Mouse (Mus musculus) spleen, adult 2 months (tissue): ENCODE data around the gene Ptrhd1. TPM values are rescaled to one million over a fixed set of nuclear protein-coding genes. Genes with fewer than 3 reads are reported as not detected.
"Not testable (repeated sequence)": the region's sequence is repeated elsewhere in the genome, so short reads cannot be mapped to it uniquely, and the experiment has no call there.

Experiments
- DNase-seq, 2 experiments: peaks; one replicate each; pipeline versions ENCODE4 v3.0.0 to v3.0.0-alpha.2; 2012 to 2021; ENCODE audit warnings: low spot score in 2 of 2, low read depth in 1 of 2
- H3K27ac ChIP-seq: fragments of 200-500 bp; 2 replicates; pipeline ENCODE4 v1.5.1; 2012; ENCODE audit warnings: low read length, inconsistent platforms; ENCODE audit not compliant: insufficient read depth
- H3K27me3 ChIP-seq: fragments of 200-500 bp; 2 replicates; pipeline ENCODE4 v1.6.1; 2012; ENCODE audit warnings: mild to moderate bottlenecking, moderate library complexity, low read length, inconsistent platforms; ENCODE audit not compliant: control insufficient read depth, insufficient read depth
- H3K36me3 ChIP-seq: fragments of 200-500 bp; 2 replicates; pipeline ENCODE4 v1.6.1; 2012; ENCODE audit warnings: mild to moderate bottlenecking, low read length, inconsistent platforms; ENCODE audit not compliant: control insufficient read depth, insufficient read depth
- H3K4me1 ChIP-seq: fragments of 200-500 bp; 2 replicates; pipeline ENCODE4 v1.6.1; 2011; ENCODE audit warnings: inconsistent platforms; ENCODE audit not compliant: control insufficient read depth, insufficient read depth, insufficient read length
- H3K4me3 ChIP-seq: fragments of 200-500 bp; 2 replicates; pipeline ENCODE4 v1.5.1; 2011; ENCODE audit warnings: mild to moderate bottlenecking, inconsistent platforms; ENCODE audit not compliant: insufficient read depth, insufficient read length; ENCODE audit errors: extremely low read depth
- CTCF ChIP-seq: fragments of 200-500 bp; IDR thresholded peaks from 2 replicates; pipeline ENCODE4 v1.5.1; 2011; ENCODE audit warnings: mild to moderate bottlenecking, inconsistent platforms; ENCODE audit not compliant: insufficient read depth, insufficient read length, insufficient replicate concordance; ENCODE audit errors: extremely low read depth
- POLR2A ChIP-seq: fragments of 200-500 bp; IDR thresholded peaks from 2 replicates; pipeline ENCODE4 v1.6.1; 2011; ENCODE audit warnings: low read depth, low read length, inconsistent platforms
- WGBS: fragments of 180-500 bp; shearing (Covaris S2); methylation state at CpG from one replicate; pipeline ENCODE4 v1.1.7; 2018; 5-methylcytosine and 5-hydroxymethylcytosine counted together
- polyA plus RNA-seq: library from polyadenylated mRNA; depleted of rRNA; stranded (reverse); fragments of >200 nt; gene quantifications from 2 replicates; pipeline ENCODE4 v1.2.3, GENCODE M21; 2012

Ptrhd1 gene
- polyA plus RNA-seq, 1 experiment = 3.4 TPM

DNA sequence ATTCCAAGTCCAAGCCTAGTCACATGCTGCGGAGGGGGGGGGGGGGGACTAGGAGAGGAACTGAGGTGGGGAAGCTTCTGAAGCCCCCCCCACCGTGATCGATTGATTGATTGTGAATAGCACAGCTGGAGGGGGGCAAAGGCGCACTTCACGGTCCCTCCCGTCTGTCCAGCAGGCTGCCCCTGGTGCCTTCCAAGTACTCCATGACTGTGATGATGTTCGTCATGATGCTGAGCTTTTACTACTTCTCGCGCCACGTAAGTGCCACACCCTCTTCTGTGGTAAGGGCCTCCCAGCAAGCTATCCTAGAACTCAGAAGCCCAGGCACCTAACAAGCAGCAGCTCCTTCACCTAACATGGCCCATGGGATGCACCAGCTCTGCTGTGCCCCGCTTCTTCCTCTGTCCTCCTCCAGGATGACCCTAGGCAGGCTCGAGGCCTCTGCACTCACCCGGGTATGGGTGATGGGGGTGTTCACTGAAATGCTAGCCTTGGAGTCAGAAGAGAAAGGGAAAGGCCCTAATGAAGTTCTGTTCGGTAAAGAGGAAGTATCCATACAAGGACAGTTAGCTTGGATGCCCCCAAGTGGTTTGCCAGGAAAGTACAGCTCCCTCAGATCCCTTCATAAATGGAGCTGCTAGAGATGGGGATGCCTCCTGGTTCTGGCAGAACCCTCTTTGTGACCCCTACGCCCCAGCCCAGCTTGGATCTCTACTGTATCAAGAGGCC lies 25.3 kb upstream of the Ptrhd1 start:
- H3K4me1 ChIP-seq = peaks cover 7% of the 10 kb centered on the region; the same call in 1 of the 2 replicates
- H3K27me3 ChIP-seq = no peaks in the 10 kb centered on the region
- no peak overlapping the region for H3K4me3 ChIP-seq
- no peak for TF ChIP-seq POLR2A
- TF ChIP-seq CTCF = no peak
- no peak overlapping the region; the same call in 1 of the 2 replicates for H3K27ac ChIP-seq
- DNase-seq = peak; percentile 41 to 49
- WGBS = 68% methylated on average over 15 of the region's 15 CpGs
- peaks cover 2% of the 10 kb centered on the region; the same call in 1 of the 2 replicates for H3K36me3 ChIP-seq

GRCm38 (mm10) chr12:4209196-4209595 lies 24.6 kb upstream of the Ptrhd1 start:
- WGBS = 97% methylated on average over 9 of the region's 9 CpGs
- TF ChIP-seq POLR2A (no peak), CTCF (no peak)

DNA sequence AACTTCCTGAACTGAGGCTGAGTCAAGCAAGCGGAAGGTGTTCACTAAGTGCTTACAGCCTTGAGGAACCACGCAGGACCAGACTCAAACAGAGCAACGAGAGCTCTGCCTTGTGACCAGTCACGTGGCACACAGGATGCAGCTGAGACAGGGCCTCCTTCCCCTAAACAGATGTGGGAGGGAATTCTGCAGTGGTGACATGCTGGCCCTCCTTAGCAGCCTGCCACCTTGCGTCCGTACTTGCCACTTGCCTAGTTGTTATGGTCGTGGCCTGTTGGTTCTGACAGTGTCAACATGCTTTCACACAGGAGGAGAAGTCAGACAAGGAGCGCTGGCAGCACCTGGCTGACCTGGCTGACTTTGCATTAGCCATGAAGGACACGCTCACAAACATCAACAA lies 22.7 kb upstream of the Ptrhd1 start:
- H3K36me3 ChIP-seq = peaks cover 12% of the 10 kb centered on the region
- H3K4me1 ChIP-seq = peaks cover 7% of the 10 kb centered on the region; the same call in 1 of the 2 replicates
- H3K27ac ChIP-seq = no peak overlapping the region
- no peaks in the 10 kb centered on the region for H3K27me3 ChIP-seq
- TF ChIP-seq POLR2A (no peak), CTCF (no peak)
- DNase-seq = peak; percentile 54 to 63
- 48% methylated on average over 9 of the region's 9 CpGs for WGBS
- H3K4me3 ChIP-seq = no peak overlapping the region

More at GRCm38 (mm10) chr12:4209196-4209595, 24.6 kb upstream of the Ptrhd1 start:
- Histone ChIP-seq H3K36me3 (peaks cover 4% of the 10 kb centered on the region), H3K4me1 (peaks cover 7% of the 10 kb centered on the region; the same call in 1 of the 2 replicates), H3K27ac (no peak overlapping the region), H3K4me3 (no peak overlapping the region), H3K27me3 (no peaks in the 10 kb centered on the region)
- no peak for DNase-seq

GRCm38 (mm10) chr12:4212908-4213307 lies 20.9 kb upstream of the Ptrhd1 start:
- Histone ChIP-seq H3K4me3 (no peak overlapping the region), H3K27me3 (no peaks in the 10 kb centered on the region), H3K36me3 (peaks cover 18% of the 10 kb centered on the region), H3K27ac (no peak overlapping the region), H3K4me1 (peaks cover 7% of the 10 kb centered on the region; the same call in 1 of the 2 replicates)
- WGBS = 79% methylated on average over 8 of the region's 8 CpGs
- no peak for TF ChIP-seq POLR2A
- no peak for TF ChIP-seq CTCF
- DNase-seq = no peak

DNA sequence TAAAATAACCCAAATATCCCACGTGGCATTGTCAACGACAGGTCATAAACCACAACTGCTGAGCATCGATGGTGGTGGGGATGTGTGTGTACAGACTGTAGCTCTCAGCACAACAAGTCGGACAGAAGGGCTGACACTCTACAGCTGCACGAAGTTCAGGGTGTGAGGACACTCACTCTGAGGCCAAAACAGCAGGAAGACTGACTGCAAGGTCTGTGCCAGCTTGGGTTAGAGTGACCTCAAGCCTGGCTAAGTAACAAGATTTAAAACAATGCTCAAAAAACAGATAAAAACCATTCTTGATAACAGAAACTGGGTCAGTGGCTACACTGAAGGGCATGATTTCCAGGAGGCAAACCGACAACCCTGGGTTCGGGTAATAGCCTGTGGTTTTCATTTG lies 3.7 kb upstream of the Ptrhd1 start:
- TF ChIP-seq CTCF = no peak
- TF ChIP-seq POLR2A = no peak
- no peak for DNase-seq
- H3K36me3 ChIP-seq = peaks cover 15% of the 10 kb centered on the region
- no peak overlapping the region for H3K27ac ChIP-seq
- WGBS = 91% methylated on average over 7 of the region's 7 CpGs
- H3K27me3 ChIP-seq = no peaks in the 10 kb centered on the region
- peaks cover 3% of the 10 kb centered on the region; the same call in 1 of the 2 replicates for H3K4me1 ChIP-seq
- H3K4me3 ChIP-seq = no peak overlapping the region

DNA sequence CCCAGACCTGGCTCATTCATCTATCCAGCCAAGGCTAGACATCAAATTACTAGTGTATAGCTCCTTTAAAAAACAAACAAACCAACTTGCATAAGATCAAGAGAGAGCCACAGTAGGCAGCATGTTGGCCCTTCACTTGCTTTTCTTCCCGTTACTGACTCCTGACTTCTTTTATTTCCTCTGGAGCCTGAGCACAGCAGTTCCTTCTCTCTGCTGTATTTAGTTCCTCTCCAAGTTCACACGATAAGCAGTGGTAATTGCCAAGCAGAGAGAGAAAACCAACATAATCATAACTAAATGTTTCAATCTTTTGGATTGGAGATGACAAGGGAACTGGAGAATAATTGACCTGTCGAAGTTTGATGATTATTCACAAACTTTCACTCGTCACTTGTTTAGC lies 1.1 kb upstream of the Ptrhd1 start:
- no peak overlapping the region; the same call in 1 of the 2 replicates for H3K4me3 ChIP-seq
- no peak for DNase-seq
- WGBS = 14% methylated on average over 4 of the region's 4 CpGs
- H3K4me1 ChIP-seq = peaks cover 3% of the 10 kb centered on the region; the same call in 1 of the 2 replicates
- peaks cover 7% of the 10 kb centered on the region for H3K36me3 ChIP-seq
- H3K27ac ChIP-seq = no peak overlapping the region
- TF ChIP-seq CTCF = no peak
- TF ChIP-seq POLR2A = no peak
- no peaks in the 10 kb centered on the region for H3K27me3 ChIP-seq

DNA sequence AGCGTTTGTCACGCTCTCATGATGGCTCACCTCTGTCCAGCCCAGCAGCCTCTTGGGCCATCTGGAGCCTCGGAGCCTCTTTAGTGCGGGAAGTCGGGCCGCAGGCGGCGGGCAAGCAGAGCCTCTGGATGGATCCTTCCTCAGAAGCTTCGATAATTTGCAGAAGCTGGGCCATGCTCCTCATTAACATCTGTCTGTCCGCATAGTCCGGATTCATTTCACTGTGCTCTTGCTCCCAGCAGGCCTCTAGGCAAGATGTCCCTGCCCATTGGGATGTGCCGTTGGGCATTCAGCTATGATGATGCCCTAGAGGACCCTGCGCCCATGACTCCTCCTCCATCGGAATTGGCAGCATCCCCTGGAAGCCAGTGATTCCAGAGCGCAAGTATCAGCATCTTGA lies 3.7 kb downstream of the Ptrhd1 start:
- DNase-seq = no peak
- Histone ChIP-seq H3K36me3 (peaks cover 3% of the 10 kb centered on the region; the same call in 1 of the 2 replicates), H3K27me3 (no peaks in the 10 kb centered on the region), H3K27ac (0 out of 2 replicates have a peak overlapping the region, but pooled peaks have one; percentile 21), H3K4me1 (peaks cover 3% of the 10 kb centered on the region; the same call in 1 of the 2 replicates), H3K4me3 (no peak overlapping the region)
- TF ChIP-seq CTCF (no peak), POLR2A (no peak)
- WGBS = 92% methylated on average over 15 of the region's 15 CpGs

- H3K36me3 ChIP-seq, H3K4me3 ChIP-seq, DNase-seq, H3K27ac ChIP-seq, H3K27me3 ChIP-seq, H3K4me1 ChIP-seq: not testable (repeated sequence)
- 85% methylated on average over 8 of the region's 8 CpGs for WGBS
Measured at GRCm38 (mm10) chr12:4240281-4240680, 6.5 kb downstream of the Ptrhd1 start.
